Mouse (Mus musculus): Measurements from ENCODE around the gene Abhd17c. TPM values are rescaled to one million over a fixed set of nuclear protein-coding genes. Genes with fewer than 3 reads are reported as not detected.

The Abhd17c gene
- polyA plus RNA-seq, 1 experiment from 2014 or later = 34.9 TPM

DNA sequence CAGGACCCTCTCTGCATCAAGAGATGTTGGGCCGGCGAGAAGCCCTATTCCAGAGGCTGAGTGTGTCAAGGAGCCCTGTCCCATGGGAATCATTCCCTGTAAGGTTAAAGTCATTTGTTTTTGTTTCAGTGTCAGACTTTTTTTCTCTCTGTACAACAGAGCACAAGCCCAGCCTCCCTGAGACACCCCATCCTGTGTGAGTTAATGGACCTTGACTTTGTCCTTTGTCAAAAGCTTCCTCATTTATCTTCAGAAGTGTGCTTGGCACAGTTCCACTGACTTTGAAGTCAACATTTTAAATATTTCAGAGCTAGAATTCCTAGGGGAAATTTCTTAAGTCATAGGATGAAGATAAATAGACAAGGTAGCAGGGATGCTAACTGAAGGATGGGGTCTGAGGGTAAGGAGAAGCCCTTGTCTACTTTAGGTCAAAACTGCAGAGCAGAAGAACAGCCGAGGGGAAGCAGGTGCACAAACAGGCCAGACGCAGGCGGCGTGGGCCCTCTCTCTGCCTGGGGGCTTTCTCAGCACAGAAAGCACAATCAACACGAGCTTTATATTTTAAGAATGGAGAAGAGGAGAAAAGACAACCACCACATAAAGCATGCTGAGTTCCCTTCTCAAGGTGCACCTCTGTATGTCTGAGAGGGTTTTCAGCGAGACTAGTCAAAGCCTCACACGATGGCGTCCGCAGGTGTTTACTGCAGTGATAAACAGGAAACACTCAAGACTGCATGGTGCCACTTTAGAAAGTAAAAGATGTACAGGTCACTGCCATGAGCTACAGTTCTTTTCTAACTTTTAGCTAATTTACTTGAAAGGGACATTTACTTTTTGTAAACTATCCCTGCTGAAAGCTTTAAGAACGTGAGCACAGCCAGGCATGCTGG, 32.2 kb downstream of the Abhd17c start:
- H3K9me3 ChIP-seq (ENCODE audit: control insufficient read depth, low read length) = no peaks in the 10 kb centered on the region
- no peak overlapping the region for H3K27ac ChIP-seq (ENCODE audit: low read depth, low read length)
- H3K9ac ChIP-seq (ENCODE audit: low read depth, low read length) = no peak overlapping the region
- no peak overlapping the region for H3K4me2 ChIP-seq (replicated peaks; ENCODE audit: low read depth, low read length)
- no peak overlapping the region for H3K4me3 ChIP-seq (ENCODE audit: low read depth, low read length)
- DNase-seq (ENCODE audit: low spot score) (peak; percentile 20), ATAC-seq (ENCODE audit: low FRiP score) (peak; percentile 76)
- H3K36me3 ChIP-seq (ENCODE audit: control insufficient read depth, insufficient read depth, low read length) = no peaks in the 10 kb centered on the region
- H3K27me3 ChIP-seq (ENCODE audit: control insufficient read depth, insufficient read depth, low read length) = no peaks in the 10 kb centered on the region
- H3K4me1 ChIP-seq (replicated peaks; ENCODE audit: control insufficient read depth, insufficient read depth, low read length) = no peaks in the 10 kb centered on the region; the same call in 1 of the 2 replicates
- 61% methylated on average over 12 of the region's 12 CpGs for WGBS

DNA sequence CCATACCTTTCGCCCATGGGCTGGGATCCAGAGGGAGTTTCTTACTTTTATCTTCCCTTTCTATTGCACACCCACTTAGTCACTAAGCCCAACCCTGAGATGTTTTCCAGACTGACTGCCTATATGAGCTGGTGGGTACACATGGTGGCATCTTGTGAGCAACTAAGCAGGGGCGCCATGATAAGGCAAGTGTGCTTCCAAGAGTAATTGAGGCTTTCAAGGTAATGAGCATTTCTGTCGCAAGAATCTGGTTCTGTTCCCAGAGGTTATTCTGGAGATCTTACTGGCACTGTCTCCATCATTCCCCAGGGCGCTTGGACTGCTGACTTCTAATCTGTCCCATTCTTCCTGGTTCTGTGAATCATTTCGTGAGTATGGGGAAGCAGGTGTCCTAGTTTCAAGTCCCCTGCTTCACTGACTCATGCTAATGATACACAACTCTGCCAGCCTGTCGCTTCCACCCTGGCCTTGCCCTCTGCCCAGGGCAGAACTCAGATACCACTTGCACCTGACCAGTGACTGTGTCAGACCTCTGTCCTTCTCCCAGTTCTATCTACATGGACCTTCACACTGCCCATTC, 34.1 kb downstream of the Abhd17c start:
- H3K9me3 ChIP-seq (ENCODE audit: control insufficient read depth, low read length) = no peaks in the 10 kb centered on the region
- no peak overlapping the region for H3K4me3 ChIP-seq (ENCODE audit: low read depth, low read length)
- no peaks in the 10 kb centered on the region for H3K27me3 ChIP-seq (ENCODE audit: control insufficient read depth, insufficient read depth, low read length)
- no peak for DNase-seq (ENCODE audit: low spot score)
- H3K9ac ChIP-seq (ENCODE audit: low read depth, low read length) = no peak overlapping the region
- WGBS = 91% methylated on average over 6 of the region's 6 CpGs
- no peak overlapping the region for H3K4me2 ChIP-seq (replicated peaks; ENCODE audit: low read depth, low read length)
- ATAC-seq (ENCODE audit: low FRiP score) = no peak
- H3K4me1 ChIP-seq (replicated peaks; ENCODE audit: control insufficient read depth, insufficient read depth, low read length) = peaks cover under 1% of the 10 kb centered on the region; the same call in 1 of the 2 replicates
- H3K36me3 ChIP-seq (ENCODE audit: control insufficient read depth, insufficient read depth, low read length) = no peaks in the 10 kb centered on the region
- no peak overlapping the region for H3K27ac ChIP-seq (ENCODE audit: low read depth, low read length)

DNA sequence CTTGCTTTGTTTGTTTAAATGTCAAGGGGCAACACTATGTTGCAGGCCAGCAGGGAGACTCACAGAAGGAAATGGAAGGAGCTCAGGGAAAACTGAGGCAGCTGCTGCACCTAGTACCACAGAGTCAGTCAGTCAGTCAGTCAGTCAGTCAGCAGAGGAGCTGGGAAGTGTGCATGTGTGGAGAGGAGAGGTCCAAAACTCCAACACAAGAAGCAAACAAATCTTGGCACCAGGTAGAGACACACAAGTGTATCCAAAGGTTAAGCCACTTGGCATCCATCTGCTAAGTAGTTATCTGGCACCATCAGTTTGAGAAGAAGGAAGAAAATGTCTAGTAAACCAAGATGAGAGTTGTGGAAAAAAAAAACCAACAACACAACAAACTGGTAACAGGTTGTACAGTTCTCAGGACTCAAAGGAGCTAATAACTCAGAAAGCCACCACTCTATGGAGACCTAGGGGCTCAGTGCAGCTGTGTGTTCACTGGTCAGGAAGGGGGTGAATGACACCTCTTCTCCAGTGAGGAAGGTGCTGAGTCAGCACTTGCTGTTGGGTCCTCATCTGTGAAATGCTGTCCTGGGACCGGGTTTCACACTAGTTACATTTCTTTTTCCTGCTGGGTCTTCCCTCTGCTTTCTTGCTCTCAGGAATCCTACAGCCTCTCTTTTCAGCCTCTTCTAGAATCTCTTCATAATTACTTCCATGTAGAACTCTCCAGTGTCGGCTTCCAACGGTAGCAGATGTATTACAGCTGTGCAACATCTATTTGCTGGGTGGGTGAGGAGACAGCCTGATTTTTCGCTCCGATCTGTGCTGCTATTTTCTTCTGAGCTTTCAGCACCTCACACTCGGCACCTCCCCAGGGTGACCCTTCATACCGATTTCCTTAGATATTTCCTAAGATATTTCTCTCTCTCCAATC, 34.8 kb downstream of the Abhd17c start:
- Histone ChIP-seq H3K36me3 (ENCODE audit: control insufficient read depth, insufficient read depth, low read length) (no peaks in the 10 kb centered on the region), H3K27me3 (ENCODE audit: control insufficient read depth, insufficient read depth, low read length) (no peaks in the 10 kb centered on the region), H3K9me3 (ENCODE audit: control insufficient read depth, low read length) (no peaks in the 10 kb centered on the region), H3K4me3 (ENCODE audit: low read depth, low read length) (no peak overlapping the region), H3K9ac (ENCODE audit: low read depth, low read length) (no peak overlapping the region), H3K4me2 (replicated peaks; ENCODE audit: low read depth, low read length) (no peak overlapping the region), H3K27ac (ENCODE audit: low read depth, low read length) (no peak overlapping the region), H3K4me1 (replicated peaks; ENCODE audit: control insufficient read depth, insufficient read depth, low read length) (peaks cover 3% of the 10 kb centered on the region; the same call in 1 of the 2 replicates)
- no peak for ATAC-seq (ENCODE audit: low FRiP score)
- 76% methylated on average over 7 of the region's 7 CpGs for WGBS
- DNase-seq (ENCODE audit: low spot score) = no peak

DNA sequence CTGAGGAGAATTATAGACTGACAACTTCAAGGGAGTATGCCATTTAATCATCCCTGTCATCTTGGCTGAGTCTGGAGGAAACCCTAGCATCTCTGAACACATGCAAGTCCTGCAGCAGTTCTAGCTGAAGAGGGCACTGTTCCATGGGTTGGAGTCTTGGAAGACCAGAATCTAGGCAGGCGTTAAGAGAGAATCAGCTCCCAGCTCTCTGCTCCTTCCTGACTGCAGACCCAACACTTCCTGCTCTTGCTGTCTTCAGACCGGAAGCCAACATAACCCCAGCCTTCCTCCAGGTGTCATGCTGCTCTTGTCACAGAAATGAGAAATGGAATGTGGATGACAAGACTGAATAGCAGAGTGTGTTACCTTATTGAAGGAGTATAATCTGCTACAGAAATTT, 36.3 kb downstream of the Abhd17c start:
- H3K36me3 ChIP-seq (ENCODE audit: control insufficient read depth, insufficient read depth, low read length) = no peaks in the 10 kb centered on the region
- H3K4me1 ChIP-seq (replicated peaks; ENCODE audit: control insufficient read depth, insufficient read depth, low read length) = peaks cover 3% of the 10 kb centered on the region; the same call in 1 of the 2 replicates
- H3K9me3 ChIP-seq (ENCODE audit: control insufficient read depth, low read length) = no peaks in the 10 kb centered on the region
- H3K9ac ChIP-seq (ENCODE audit: low read depth, low read length) = no peak overlapping the region
- WGBS = 80% methylated on average over 2 of the region's 2 CpGs
- no peak for DNase-seq (ENCODE audit: low spot score)
- ATAC-seq (ENCODE audit: low FRiP score) = no peak
- no peak overlapping the region for H3K27ac ChIP-seq (ENCODE audit: low read depth, low read length)
- H3K4me3 ChIP-seq (ENCODE audit: low read depth, low read length) = no peak overlapping the region
- no peaks in the 10 kb centered on the region for H3K27me3 ChIP-seq (ENCODE audit: control insufficient read depth, insufficient read depth, low read length)
- no peak overlapping the region for H3K4me2 ChIP-seq (replicated peaks; ENCODE audit: low read depth, low read length)

DNA sequence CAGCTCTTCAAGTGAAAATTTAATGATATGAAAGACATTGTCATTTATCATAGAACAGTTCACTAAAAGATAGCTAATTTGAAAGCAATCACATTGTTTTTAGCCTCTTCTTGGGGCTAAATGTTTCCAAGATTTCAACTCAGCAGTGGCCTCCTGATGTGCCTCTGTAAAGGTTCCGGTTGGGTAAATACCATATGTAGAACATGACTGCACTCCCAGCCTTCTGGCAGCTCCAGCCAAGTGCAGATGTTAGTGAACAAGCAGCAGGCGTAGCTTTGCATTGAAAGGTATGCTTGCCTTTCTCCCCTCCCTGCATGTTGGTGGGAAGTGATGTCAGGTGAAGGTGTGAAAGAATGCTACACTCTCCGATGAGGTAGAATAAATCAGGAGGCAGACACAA, 36.9 kb downstream of the Abhd17c start:
- Histone ChIP-seq H3K27ac (ENCODE audit: low read depth, low read length) (no peak overlapping the region), H3K4me3 (ENCODE audit: low read depth, low read length) (no peak overlapping the region), H3K4me2 (replicated peaks; ENCODE audit: low read depth, low read length) (no peak overlapping the region), H3K4me1 (replicated peaks; ENCODE audit: control insufficient read depth, insufficient read depth, low read length) (peaks cover 3% of the 10 kb centered on the region; the same call in 1 of the 2 replicates), H3K9ac (ENCODE audit: low read depth, low read length) (no peak overlapping the region), H3K9me3 (ENCODE audit: control insufficient read depth, low read length) (no peaks in the 10 kb centered on the region), H3K36me3 (ENCODE audit: control insufficient read depth, insufficient read depth, low read length) (no peaks in the 10 kb centered on the region), H3K27me3 (ENCODE audit: control insufficient read depth, insufficient read depth, low read length) (no peaks in the 10 kb centered on the region)
- ATAC-seq (ENCODE audit: low FRiP score) (no peak), DNase-seq (ENCODE audit: low spot score) (no peak)
- 85% methylated on average over 3 of the region's 3 CpGs for WGBS

DNA sequence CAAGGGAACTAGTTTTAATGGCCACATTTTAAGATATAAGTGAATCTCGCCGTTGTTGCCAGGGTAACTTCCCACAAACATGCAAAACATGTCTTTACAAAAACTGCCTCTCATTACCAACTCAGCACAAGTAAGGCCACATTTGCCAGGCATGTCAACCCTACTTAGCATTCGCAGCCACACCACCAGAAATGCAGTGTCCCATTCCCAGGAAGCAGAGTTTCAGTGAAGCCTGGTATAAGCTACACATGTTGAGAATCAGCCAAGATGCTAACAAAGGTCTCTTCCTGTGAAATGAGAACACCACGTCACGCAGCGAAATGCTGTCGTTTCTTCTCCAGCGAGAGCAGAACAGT, 38.7 kb downstream of the Abhd17c start:
- no peaks in the 10 kb centered on the region for H3K36me3 ChIP-seq (ENCODE audit: control insufficient read depth, insufficient read depth, low read length)
- H3K4me2 ChIP-seq (replicated peaks; ENCODE audit: low read depth, low read length) = no peak overlapping the region
- no peak overlapping the region for H3K27ac ChIP-seq (ENCODE audit: low read depth, low read length)
- WGBS = 85% methylated on average over 8 of the region's 8 CpGs
- DNase-seq (ENCODE audit: low spot score) = peak; percentile 15
- ATAC-seq (ENCODE audit: low FRiP score) = peak; percentile 72
- no peak overlapping the region for H3K9ac ChIP-seq (ENCODE audit: low read depth, low read length)
- H3K27me3 ChIP-seq (ENCODE audit: control insufficient read depth, insufficient read depth, low read length) = no peaks in the 10 kb centered on the region
- H3K9me3 ChIP-seq (ENCODE audit: control insufficient read depth, low read length) = no peaks in the 10 kb centered on the region
- 0 out of 2 replicates have a peak, but pooled peaks cover 3% of the 10 kb centered on the region for H3K4me1 ChIP-seq (replicated peaks; ENCODE audit: control insufficient read depth, insufficient read depth, low read length)
- H3K4me3 ChIP-seq (ENCODE audit: low read depth, low read length) = no peak overlapping the region

DNA sequence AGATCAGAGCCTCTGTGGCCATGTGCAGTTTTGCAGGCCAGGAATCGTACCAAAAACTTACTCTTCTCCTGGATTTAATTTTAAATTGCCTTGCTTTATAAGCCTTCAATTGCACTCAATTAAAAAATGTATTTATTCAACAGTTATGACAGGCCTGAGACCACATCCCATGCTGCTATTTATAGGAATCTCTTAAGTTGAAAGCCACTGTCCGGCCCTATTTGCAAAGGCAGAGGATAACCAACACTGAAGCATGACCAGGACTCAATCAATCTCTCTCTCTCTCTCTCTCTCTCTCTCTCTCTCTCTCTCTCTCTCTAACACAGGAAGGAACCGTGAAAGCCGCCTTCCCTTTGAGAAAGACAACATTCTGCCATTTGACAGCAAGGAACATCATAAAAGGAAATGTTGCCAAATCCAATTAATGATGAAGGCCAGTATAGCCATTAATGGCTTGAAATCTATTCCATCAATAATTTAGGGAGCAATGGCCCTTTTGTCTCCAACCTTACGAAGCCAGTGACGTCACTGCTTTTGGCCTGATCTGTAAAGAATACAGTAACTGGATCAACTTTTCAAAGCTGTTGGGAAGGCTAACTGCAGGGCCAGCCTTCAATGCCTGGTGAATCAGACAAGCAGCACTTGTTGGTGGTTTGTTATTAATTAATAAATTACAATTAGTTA, 39.2 kb downstream of the Abhd17c start:
- no peak for DNase-seq (ENCODE audit: low spot score)
- 0 out of 2 replicates have a peak, but pooled peaks cover 3% of the 10 kb centered on the region for H3K4me1 ChIP-seq (replicated peaks; ENCODE audit: control insufficient read depth, insufficient read depth, low read length)
- ATAC-seq (ENCODE audit: low FRiP score) = no peak
- H3K4me3 ChIP-seq (ENCODE audit: low read depth, low read length) = no peak overlapping the region
- H3K27me3 ChIP-seq (ENCODE audit: control insufficient read depth, insufficient read depth, low read length) = no peaks in the 10 kb centered on the region
- H3K4me2 ChIP-seq (replicated peaks; ENCODE audit: low read depth, low read length) = no peak overlapping the region
- H3K9me3 ChIP-seq (ENCODE audit: control insufficient read depth, low read length) = no peaks in the 10 kb centered on the region
- no peak overlapping the region for H3K9ac ChIP-seq (ENCODE audit: low read depth, low read length)
- no peaks in the 10 kb centered on the region for H3K36me3 ChIP-seq (ENCODE audit: control insufficient read depth, insufficient read depth, low read length)
- 77% methylated on average over 6 of the region's 6 CpGs for WGBS
- H3K27ac ChIP-seq (ENCODE audit: low read depth, low read length) = no peak overlapping the region

DNA sequence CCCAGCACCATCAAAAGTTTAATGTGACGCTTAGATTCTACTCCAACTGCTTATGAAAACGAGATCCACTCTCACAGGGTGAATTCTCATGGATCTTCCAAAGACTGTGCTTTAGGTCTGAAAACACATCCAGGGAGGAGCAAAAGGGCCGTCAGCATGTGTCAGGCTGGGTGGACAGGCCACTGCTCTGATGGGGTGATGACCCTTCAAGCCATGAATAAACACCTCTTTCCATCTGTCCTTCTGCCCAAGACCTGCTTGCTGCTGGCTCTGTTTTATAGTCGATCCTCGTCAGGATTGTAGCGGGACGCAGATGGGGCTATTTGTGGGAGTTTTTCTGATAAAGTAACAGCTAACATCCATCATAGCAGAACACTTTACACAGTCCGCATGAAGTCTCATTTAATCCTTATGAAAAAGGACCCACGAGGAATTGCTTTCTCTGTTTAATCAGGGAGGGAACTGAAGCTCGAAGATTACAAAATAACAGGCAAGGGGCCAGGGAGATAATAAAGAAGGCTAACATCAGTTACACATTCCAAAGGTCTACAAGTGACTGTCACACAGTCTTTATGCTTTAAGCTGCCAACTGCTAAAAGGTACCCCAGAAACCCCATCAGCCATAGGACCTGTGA, 39.9 kb downstream of the Abhd17c start:
- no peaks in the 10 kb centered on the region for H3K27me3 ChIP-seq (ENCODE audit: control insufficient read depth, insufficient read depth, low read length)
- DNase-seq (ENCODE audit: low spot score) (no peak), ATAC-seq (ENCODE audit: low FRiP score) (no peak)
- H3K27ac ChIP-seq (ENCODE audit: low read depth, low read length) = no peak overlapping the region
- H3K9me3 ChIP-seq (ENCODE audit: control insufficient read depth, low read length) = no peaks in the 10 kb centered on the region
- H3K36me3 ChIP-seq (ENCODE audit: control insufficient read depth, insufficient read depth, low read length) = no peaks in the 10 kb centered on the region
- H3K4me1 ChIP-seq (replicated peaks; ENCODE audit: control insufficient read depth, insufficient read depth, low read length) = 0 out of 2 replicates have a peak, but pooled peaks cover 3% of the 10 kb centered on the region
- H3K4me3 ChIP-seq (ENCODE audit: low read depth, low read length) = no peak overlapping the region
- H3K4me2 ChIP-seq (replicated peaks; ENCODE audit: low read depth, low read length) = no peak overlapping the region
- no peak overlapping the region for H3K9ac ChIP-seq (ENCODE audit: low read depth, low read length)
- 77% methylated on average over 10 of the region's 10 CpGs for WGBS
